In the genomic region with DNA sequence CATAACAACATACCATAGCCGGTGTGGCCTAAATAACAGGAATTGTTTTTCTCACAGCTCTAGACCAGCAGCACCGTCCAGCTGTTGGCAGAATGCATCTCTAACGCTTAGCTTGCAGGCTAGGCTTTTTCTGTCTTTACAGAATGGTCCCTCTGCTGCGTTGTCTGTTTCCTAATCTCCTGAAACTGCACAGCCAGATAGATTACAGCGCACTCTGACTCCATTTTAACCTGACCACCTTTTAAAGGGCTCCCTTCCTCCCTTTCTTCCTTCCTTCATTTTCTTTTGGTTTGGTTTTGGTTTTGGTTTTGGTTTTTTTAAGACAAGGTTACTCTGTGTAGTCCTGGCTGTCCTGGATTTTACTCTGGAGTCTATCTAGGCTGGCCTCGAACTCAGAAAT, we compare ENCODE assay signal across 23 mouse cellular contexts. TPM values are rescaled to one million over a fixed set of nuclear protein-coding genes. Genes with fewer than 3 reads are reported as not detected.
A peak's percentile ranks its signal among the peaks of the same experiment; 100 is the strongest.
DNase-seq lines count a peak whose midpoint lies in the region; ATAC-seq and TF ChIP-seq lines count a peak whose summit lies in the region.
"Had no signal": no experiment of that assay in that cellular context is flagged by ENCODE, and none has a peak within 500 bp of the region (broad histone marks: within the 10 kb centered on the region; RNA-seq: fewer than 3 reads in every experiment).

No protein-coding gene starts in this region.

- no peak overlapping the region for H3K4me2 ChIP-seq in stomach, postnatal 0 days (replicated peaks; ENCODE audit: low read depth)
- H3K4me2 ChIP-seq: neural tube, embryonic 15.5 days had no signal

- peak; percentile 83 for ATAC-seq in CD4-positive, CD25-positive, alpha-beta regulatory T cell, adult 4 months
- ATAC-seq in stomach, postnatal 0 days (ENCODE audit: low FRiP score, low TSS enrichment): no peak
- ATAC-seq: forebrain, postnatal 0 days had no signal

- peak overlapping the region; percentile 70 for H3K27ac ChIP-seq in gastrocnemius, adult 2 months
- no peak overlapping the region for H3K27ac ChIP-seq in stomach, postnatal 0 days (replicated peaks)
- H3K27ac ChIP-seq: forebrain, embryonic 10.5 days; heart, adult 2 months; neural tube, embryonic 15.5 days had no signal

- no peaks in the 10 kb centered on the region for H3K36me3 ChIP-seq in stomach, postnatal 0 days (ENCODE audit: control insufficient read depth, insufficient read depth, low read length)
- H3K36me3 ChIP-seq: neural tube, embryonic 15.5 days had no signal

- no peak for TF ChIP-seq EP300 in stomach, postnatal 0 days (optimal IDR thresholded peaks at IDR 0.05)

- H3K4me1 ChIP-seq in stomach, postnatal 0 days (replicated peaks; ENCODE audit: control insufficient read depth, insufficient read depth): no peaks in the 10 kb centered on the region
- H3K4me1 ChIP-seq: forebrain, embryonic 10.5 days; neural tube, embryonic 15.5 days had no signal

- no peak for TF ChIP-seq CTCF in gastrocnemius, adult 2 months (IDR thresholded peaks at IDR 0.05)
- TF ChIP-seq CTCF in stomach, postnatal 0 days (IDR thresholded peaks at IDR 0.05; ENCODE audit: low read depth): no peak

- no peak for DNase-seq in gastrocnemius, adult 2 months
- DNase-seq in gastrocnemius, postnatal 4 days (ENCODE audit: low spot score in 2 of 2): no peak
- DNase-seq in induced T-regulatory cell, adult 2 months (ENCODE audit: low read depth): peak; percentile 42
- peak; percentile 19 for DNase-seq in naive thymus-derived CD4-positive, alpha-beta T cell, adult 2 months (ENCODE audit: low read depth)
- DNase-seq in cerebellum, adult 9-10 months: no peak
- no peak for DNase-seq in left cerebral cortex, postnatal 25 days (ENCODE audit: low spot score in 2 of 2)
- DNase-seq in stomach, postnatal 0 days (ENCODE audit: low spot score): no peak
- DNase-seq: adrenal gland, adult 2 months; cerebellum, adult 11 months; cerebellum, postnatal 25 days; forebrain, postnatal 0 days; heart, adult 2 months; kidney, adult 9 months; kidney, postnatal 25 days; left cerebral cortex, postnatal 4 days; lung, adult 2 months; lung, postnatal 4 days; midbrain, embryonic 14.5 days; thymus, postnatal 25 days had no signal

- intact Hi-C loops in gastrocnemius, adult 2 months (cut with DNase I): no loop called here
- intact Hi-C loops in left cerebral cortex, postnatal 25 days (cut with DNase I): no loop called here

- no peaks in the 10 kb centered on the region for H3K27me3 ChIP-seq in stomach, postnatal 0 days (ENCODE audit: control insufficient read depth, insufficient read depth, low read length)
- H3K27me3 ChIP-seq: neural tube, embryonic 15.5 days had no signal

- H3K9ac ChIP-seq in stomach, postnatal 0 days (ENCODE audit: low read length): no peak overlapping the region
- H3K9ac ChIP-seq: forebrain, postnatal 0 days; neural tube, embryonic 15.5 days had no signal

- no peaks in the 10 kb centered on the region for H3K9me3 ChIP-seq in stomach, postnatal 0 days (ENCODE audit: control insufficient read depth, low read length)
- H3K9me3 ChIP-seq: neural tube, embryonic 15.5 days had no signal

- 74% methylated on average over 6 of the region's 6 CpGs for WGBS in stomach, postnatal 0 days

- H3K4me3 ChIP-seq in gastrocnemius, adult 2 months: no peak overlapping the region
- H3K4me3 ChIP-seq in stomach, postnatal 0 days (ENCODE audit: low read depth, low read length): no peak overlapping the region
- H3K4me3 ChIP-seq: forebrain, embryonic 10.5 days; heart, adult 2 months; myocyte; neural tube, embryonic 15.5 days had no signal

RNA-seq across cellular contexts. Expression of gene Usf3, which starts 17.0 kb away (rescaled TPM):
- 10 to 100 TPM; 41.6 to 47.9 TPM for total RNA-seq in gastrocnemius, adult 2 months (2021)
- total RNA-seq in gastrocnemius, postnatal 4 days (2021): 10 to 100 TPM; 37.3 to 41.9 TPM
- 1 to 10 TPM; 3.9 to 5.2 TPM for polyA plus RNA-seq in CD4-positive, CD25-positive, alpha-beta regulatory T cell, adult 4 months (2017; shearing (Covaris generic))
- total RNA-seq in left cerebral cortex, postnatal 25 days (2021): 10 to 100 TPM; 37.5 to 38.4 TPM
- 1.8 and 2.0 TPM in 2 replicates for polyA plus RNA-seq in stomach, postnatal 0 days (2015; fragmentation: Nextera tagmentation; extraction: Ambion mirVana)

RNA-seq across cellular contexts. Expression of gene Naa50, which starts 50.4 kb away (rescaled TPM):
- total RNA-seq in gastrocnemius, adult 2 months (2021): 100 to 1,000 TPM; 181 to 195 TPM
- total RNA-seq in gastrocnemius, postnatal 4 days (2021): 100 to 1,000 TPM; 214 to 254 TPM
- polyA plus RNA-seq in CD4-positive, CD25-positive, alpha-beta regulatory T cell, adult 4 months (2017; shearing (Covaris generic)): 10 to 100 TPM; 22.0 to 22.1 TPM
- total RNA-seq in left cerebral cortex, postnatal 25 days (2021): 10 to 100 TPM; 59.9 to 60.2 TPM
- polyA plus RNA-seq in stomach, postnatal 0 days (2015; fragmentation: Nextera tagmentation; extraction: Ambion mirVana): 45.6 and 54.0 TPM in 2 replicates

RNA-seq across cellular contexts. Expression of gene Atp6v1a, which starts 50.5 kb away (rescaled TPM):
- 10 to 100 TPM; 17.0 to 20.1 TPM for total RNA-seq in gastrocnemius, adult 2 months (2021)
- total RNA-seq in gastrocnemius, postnatal 4 days (2021): 10 to 100 TPM; 46.1 to 56.8 TPM
- polyA plus RNA-seq in CD4-positive, CD25-positive, alpha-beta regulatory T cell, adult 4 months (2017; shearing (Covaris generic)): 10 to 100 TPM; 33.4 to 41.1 TPM
- total RNA-seq in left cerebral cortex, postnatal 25 days (2021): 100 to 1,000 TPM; 440 to 493 TPM
- 44.6 and 47.5 TPM in 2 replicates for polyA plus RNA-seq in stomach, postnatal 0 days (2015; fragmentation: Nextera tagmentation; extraction: Ambion mirVana)

Comparison
In these comparisons a context has a peak if more than half of its experiments do, and no peak if none do; other contexts are left out.
1. DNase-seq: peak in induced T-regulatory cell, adult 2 months (single experiment) and naive thymus-derived CD4-positive, alpha-beta T cell, adult 2 months (single experiment); none in gastrocnemius, adult 2 months (single experiment), gastrocnemius, postnatal 4 days (0 of 2), cerebellum, adult 9-10 months (single experiment), left cerebral cortex, postnatal 25 days (0 of 2) and stomach, postnatal 0 days (single experiment).
2. RNA of gene Atp6v1a, which starts 50.5 kb away (total RNA-seq): 440 to 493 TPM in left cerebral cortex, postnatal 25 days; 46.1 to 56.8 TPM in gastrocnemius, postnatal 4 days and 17.0 to 20.1 TPM in gastrocnemius, adult 2 months; every median in the first group is over 4 times any median in the second.